Mouse (Mus musculus): ENCODE measurements around the gene Twf1.

Gene Twf1

GRCm38 (mm10) chr15:94589219-94590075 lies at the start of gene Twf1:
TSS of gene Twf1 (minus strand) at chr15:94589889.
- DNase-seq: peak; percentile 97 to 98

- peak in 1 of 2 experiments; percentile 44 for DNase-seq
These were observed 49.4 kb upstream of the Twf1 start for GRCm38 (mm10) chr15:94639126-94639525.

DNA sequence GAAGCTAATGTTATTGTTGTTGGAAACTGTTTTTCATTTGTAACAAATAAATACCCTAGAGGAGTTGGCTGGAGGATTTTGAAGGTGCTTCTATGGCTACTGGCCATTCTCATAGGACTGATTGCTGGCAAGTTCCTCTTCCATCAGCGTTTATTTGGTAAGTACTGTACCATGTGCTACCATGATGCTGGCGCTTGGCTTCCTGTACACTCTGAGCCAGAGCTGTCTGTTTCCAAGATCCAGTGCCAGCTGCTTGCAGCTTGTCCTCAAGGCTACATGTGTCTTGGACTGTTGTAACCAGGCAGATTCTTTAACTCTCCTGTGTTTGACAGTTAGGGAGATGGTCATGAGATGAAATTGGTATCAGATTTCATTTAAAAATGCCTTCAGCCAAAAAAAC lies 48.5 kb upstream of the Twf1 start:
- no peak for DNase-seq

GRCm38 (mm10) chr15:94634524-94634923 lies 44.8 kb upstream of the Twf1 start:
- no peak for DNase-seq

DNA sequence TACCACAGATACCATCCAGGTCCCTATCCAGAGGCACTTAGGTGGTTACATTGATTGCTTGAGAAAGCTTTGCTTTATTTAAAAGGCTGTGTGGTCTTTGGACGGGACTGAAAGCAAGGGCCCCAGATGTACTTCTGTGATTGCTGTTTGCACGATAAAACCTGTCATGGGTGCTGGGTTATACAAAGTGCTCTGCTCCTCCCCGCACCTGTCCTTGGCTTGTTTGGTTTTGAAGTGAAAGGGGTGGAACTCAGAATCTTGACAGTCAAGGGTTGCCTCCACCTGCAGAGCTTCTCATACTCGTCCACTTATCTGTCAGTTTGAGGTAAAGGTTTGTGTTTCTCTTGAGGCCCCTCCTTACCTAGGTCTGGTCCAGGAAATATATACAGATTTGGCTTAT lies 40.9 kb upstream of the Twf1 start:
- DNase-seq: no peak

- DNase-seq: peak; percentile 57 to 67
These were observed 39.3 kb upstream of the Twf1 start, which contains the start of gene Tmem117 for GRCm38 (mm10) chr15:94628830-94629601. TSS of gene Tmem117 (plus strand) at chr15:94629232.

DNA sequence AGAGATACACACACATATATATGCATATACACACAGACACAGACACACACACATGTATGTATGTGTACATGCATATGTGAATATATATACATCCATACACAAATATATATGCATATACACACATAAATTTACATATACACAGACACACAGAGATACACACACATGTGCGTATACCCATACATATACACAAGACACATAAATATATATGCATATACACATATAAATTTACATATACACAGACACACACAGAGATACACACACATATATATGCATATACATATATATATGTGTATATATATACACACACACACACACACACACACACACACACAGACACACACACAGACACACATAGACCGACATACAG lies 38.8 kb upstream of the Twf1 start:
- DNase-seq: no peak

GRCm38 (mm10) chr15:94620909-94621308 lies 31.2 kb upstream of the Twf1 start:
- DNase-seq: no peak

GRCm38 (mm10) chr15:94616036-94616435 lies 26.3 kb upstream of the Twf1 start:
- no peak for DNase-seq

- DNase-seq: no peak
These were observed 18.1 kb upstream of the Twf1 start for GRCm38 (mm10) chr15:94607768-94608167.

GRCm38 (mm10) chr15:94602441-94602840 lies 12.8 kb upstream of the Twf1 start:
- no peak for DNase-seq

DNA sequence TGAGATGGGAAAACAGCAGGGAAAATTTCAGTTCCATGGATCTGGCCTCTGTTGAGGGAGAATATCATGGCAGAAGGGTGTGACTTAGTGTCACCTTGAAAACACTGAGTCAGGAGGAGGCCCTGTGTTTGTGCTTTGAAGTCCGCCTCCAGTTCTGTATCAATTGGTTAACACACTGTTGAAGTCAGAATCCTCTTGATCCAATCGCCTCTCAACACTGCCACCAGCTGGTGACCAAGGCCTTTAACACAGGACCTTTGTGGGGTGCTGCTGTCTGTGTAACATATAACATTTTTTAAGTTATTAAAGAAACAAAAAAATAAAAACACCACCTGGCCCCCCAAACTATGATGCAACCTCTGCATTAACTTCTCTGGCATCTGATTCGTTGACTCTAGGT lies 11.7 kb upstream of the Twf1 start:
- DNase-seq: peak; percentile 50 to 66

- DNase-seq: no peak
These were observed 10.5 kb upstream of the Twf1 start for GRCm38 (mm10) chr15:94600145-94600707.

DNA sequence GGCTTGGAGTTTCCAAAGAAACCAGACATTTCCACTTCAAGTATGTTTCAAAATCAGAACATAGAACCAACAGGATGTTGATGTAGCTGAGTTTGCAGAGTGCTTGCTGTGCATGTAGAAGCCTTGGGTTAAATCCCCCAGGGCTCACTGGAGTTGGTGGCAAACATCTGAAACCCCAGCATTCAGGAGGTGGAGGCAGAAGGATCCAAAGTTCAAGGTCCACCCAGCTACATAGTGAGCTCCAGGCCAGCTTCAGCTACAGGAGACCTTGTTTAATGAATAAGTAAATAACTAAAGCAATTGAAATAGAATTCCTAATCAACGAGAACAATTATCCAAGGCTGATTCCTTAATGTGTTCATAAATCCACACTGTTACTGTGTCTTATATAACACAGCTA lies 3.9 kb upstream of the Twf1 start:
- peak; percentile 76 to 82 for DNase-seq

DNA sequence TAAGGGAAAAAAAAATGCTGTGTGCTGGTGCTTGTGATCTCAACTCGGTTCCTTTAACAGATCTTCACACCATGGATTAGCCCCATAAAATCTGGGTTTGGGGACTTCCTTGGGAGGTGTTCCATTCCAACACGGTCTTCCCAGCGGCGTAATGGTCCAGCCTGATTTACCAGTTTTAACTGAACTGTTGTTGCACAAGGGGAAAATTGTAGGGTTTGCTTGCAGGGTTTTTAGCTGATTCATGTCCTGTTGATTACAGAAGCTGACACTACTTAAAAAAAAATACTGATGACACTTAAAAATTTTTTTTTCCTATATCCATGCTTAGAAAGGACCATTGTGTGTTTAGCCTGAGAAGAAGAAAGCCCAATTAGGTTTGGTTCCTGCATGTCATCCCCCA lies 1.7 kb upstream of the Twf1 start:
- no peak for DNase-seq

DNA sequence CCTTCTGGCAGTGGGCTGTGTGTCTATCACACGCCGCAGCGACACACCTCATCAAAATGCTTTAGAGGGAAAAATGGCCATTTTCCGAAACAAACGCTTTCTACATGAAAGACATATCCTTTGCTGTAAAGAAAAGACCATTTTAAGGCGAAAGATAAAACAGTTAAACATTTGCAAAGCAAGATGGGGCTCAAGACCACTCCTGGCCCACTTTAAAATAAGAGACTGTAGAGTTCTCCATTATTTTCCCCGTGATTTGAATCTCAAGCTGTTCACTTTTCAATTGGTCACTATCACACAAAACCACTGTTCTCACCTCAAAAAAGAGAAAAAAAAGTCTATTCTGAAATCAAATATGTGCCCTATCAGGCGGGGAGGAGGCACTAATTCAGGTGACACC lies 394 bp upstream of the Twf1 start:
- peak in 1 of 2 experiments; percentile 18 for DNase-seq

DNA sequence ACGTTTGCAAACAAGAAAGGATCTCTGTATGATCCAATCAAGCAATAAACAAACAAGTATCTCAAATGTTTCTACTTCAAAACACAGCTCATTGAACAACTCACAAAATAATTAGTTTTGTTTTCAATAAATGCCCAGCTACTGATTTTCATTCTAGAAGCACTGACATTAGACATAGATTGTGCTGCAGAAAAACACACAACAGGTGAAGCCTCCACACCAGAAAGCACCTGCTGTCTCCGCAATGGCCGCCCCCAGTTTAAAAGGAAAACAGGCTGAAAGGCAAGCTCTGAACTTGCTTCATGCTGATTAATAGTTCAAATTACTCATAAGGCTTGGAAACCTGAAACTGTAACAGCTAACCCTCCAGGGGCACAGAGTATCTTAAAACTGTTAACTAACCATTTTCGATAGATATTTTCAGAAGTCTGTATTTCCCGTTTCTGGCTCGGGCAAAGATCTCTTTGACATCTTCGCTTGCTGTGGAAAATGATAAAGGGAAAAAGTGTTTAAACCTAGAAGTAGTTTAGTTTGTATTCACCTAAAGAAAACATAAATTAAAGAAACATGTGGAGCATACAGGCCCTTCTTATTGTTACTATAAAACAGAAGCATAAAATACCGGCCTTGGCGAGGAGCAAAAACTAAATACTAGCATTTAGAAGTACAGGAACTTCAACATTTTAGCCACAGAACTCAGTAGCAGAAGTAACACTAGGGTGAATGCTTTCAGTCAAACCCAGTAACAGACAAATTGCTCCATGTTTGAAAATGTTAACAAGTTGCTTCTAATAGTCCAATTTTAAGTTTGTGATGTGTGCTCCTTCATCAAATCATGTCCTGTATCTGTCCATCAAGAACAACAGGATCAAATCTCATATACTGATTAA lies 1.6 kb downstream of the Twf1 start:
- DNase-seq: no peak

- DNase-seq: no peak
These were observed 5.0 kb downstream of the Twf1 start for GRCm38 (mm10) chr15:94584738-94585137.

GRCm38 (mm10) chr15:94583153-94583552 lies 6.5 kb downstream of the Twf1 start:
- DNase-seq: no peak

DNA sequence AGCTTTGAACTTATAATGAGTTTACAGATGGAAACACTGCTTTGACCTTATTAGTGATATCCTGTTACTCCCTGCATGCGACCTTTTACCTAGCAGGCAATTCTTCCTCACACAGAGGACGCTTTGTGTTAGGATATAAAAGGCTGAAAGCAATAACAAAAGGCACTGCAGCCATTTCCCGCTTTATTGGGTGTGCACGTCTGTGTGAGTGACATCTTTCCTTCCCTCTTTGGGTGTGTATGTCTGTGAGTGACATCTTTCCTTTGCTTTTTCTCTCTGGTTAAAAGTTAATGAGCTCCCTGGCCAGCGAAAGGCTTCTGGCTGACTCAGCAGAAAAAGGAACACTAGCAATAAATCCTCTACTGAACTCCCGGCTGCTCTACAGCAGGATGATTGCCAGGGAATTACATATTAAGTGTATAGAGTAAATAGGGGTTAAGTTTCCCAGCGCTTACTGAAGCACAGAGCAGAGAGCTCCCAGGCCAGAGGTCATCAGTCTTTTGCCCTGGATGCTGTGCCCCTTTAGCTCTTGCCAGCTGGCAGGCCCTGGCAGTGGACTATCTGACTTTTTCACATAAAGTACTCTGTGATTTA lies 7.6 kb downstream of the Twf1 start:
- DNase-seq: peak; percentile 45 to 68

GRCm38 (mm10) chr15:94574566-94575268 lies 15.0 kb downstream of the Twf1 start:
- DNase-seq: no peak

- DNase-seq: no peak
These were observed 16.9 kb downstream of the Twf1 start for GRCm38 (mm10) chr15:94572746-94573145.
